Mouse (Mus musculus) bone marrow, adult 2 months (tissue): Measurements from ENCODE around the gene Eif3f.

ENCODE experiments used
- CTCF ChIP-seq: fragments of 200-500 bp; IDR thresholded peaks from 2 replicates; pipeline ENCODE4 v1.5.1; 2011; ENCODE audit warnings: low read length, control low read depth; ENCODE audit not compliant: control insufficient read depth, insufficient read depth
- POLR2A ChIP-seq: fragments of 200-500 bp; IDR thresholded peaks from 2 replicates; pipeline ENCODE4 v1.6.1; 2011; ENCODE audit warnings: low read depth, mild to moderate bottlenecking, control low read depth, low read length, borderline replicate concordance; ENCODE audit not compliant: control insufficient read depth

DNA sequence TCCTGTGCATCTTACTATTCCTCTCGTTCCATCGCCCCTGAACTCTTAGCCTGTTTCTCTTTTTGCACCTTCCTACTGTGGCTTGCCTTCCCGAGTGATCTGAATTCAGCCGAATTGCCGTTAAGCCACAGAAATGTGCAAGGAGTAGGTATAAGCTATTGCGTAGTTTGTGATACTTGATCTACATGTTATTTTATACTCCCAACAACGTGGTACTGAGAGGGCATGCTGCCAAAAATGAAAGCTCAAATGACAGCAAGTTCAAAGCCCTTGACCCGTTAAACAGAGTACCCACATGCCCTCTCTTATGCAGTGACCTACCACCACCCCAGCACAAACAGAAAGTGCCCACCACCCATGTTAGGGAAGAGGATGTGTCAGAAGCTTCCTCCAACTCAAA is 619 bp downstream of the Eif3f start:
- TF ChIP-seq CTCF (no peak), POLR2A (no peak)
